Mouse (Mus musculus): ENCODE measurements at regions not wholly inside any gene's neighbourhood (a gene's known extent, or its start where the extent isn't known, plus 50 kb on each side); places are given as distances from the start of the nearest gene placed in this dataset.

GRCm38 (mm10) chr2:131766500-131766899 is 93.0 kb downstream of the Erv3 start:
- Histone ChIP-seq H3K4me2 (no peak overlapping the region), H3K4me1 (ENCODE audit: control insufficient read depth, insufficient read depth, low read length) (no peaks in the 10 kb centered on the region), H3K36me3 (ENCODE audit: control insufficient read depth, insufficient read depth, low read length) (no peaks in the 10 kb centered on the region), H3K4me3 (ENCODE audit: low read depth, low read length) (no peak overlapping the region), H3K9me3 (ENCODE audit: control insufficient read depth, low read length) (no peaks in the 10 kb centered on the region), H3K27me3 (ENCODE audit: control insufficient read depth, insufficient read depth, low read length) (no peaks in the 10 kb centered on the region), H3K27ac (ENCODE audit: low read depth, low read length) (no peak overlapping the region), H3K9ac (ENCODE audit: low read length) (no peak overlapping the region)
- WGBS: 97% methylated on average over 9 of the region's 9 CpGs
- no peak for ATAC-seq (ENCODE audit: low FRiP score)
- no peak for DNase-seq (ENCODE audit: low spot score, missing footprints)

DNA sequence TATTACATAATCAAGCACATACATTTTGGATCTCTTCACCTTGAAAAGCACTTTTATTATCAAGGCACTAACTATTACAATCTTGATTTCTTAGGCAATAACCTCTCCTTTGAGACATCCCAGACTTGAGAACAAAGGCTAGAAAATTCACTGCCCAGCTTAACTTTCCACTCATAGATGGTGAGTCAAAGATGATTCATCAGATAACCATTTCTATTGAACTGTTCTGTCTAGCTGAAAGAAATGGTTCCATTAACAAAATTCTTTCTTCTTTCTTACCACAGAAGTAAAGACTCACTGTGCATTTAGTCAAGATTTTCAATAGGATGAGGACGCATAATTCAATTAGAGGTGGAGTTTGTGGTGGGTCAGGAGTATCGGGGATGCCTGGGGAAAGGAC is 98.0 kb downstream of the Erv3 start:
- Histone ChIP-seq H3K36me3 (ENCODE audit: control insufficient read depth, insufficient read depth, low read length) (no peaks in the 10 kb centered on the region), H3K4me3 (ENCODE audit: low read depth, low read length) (no peak overlapping the region), H3K9me3 (ENCODE audit: control insufficient read depth, low read length) (no peaks in the 10 kb centered on the region), H3K9ac (ENCODE audit: low read length) (no peak overlapping the region), H3K27ac (ENCODE audit: low read depth, low read length) (no peak overlapping the region), H3K4me2 (no peak overlapping the region), H3K4me1 (ENCODE audit: control insufficient read depth, insufficient read depth, low read length) (no peaks in the 10 kb centered on the region), H3K27me3 (ENCODE audit: control insufficient read depth, insufficient read depth, low read length) (no peaks in the 10 kb centered on the region)
- no peak for DNase-seq (ENCODE audit: low spot score, missing footprints)
- ATAC-seq (ENCODE audit: low FRiP score): no peak
- 82% methylated on average over 2 of the region's 2 CpGs for WGBS

- H3K9me3 ChIP-seq (ENCODE audit: control insufficient read depth, low read length): no peaks in the 10 kb centered on the region
- no peak overlapping the region for H3K4me2 ChIP-seq
- H3K27ac ChIP-seq (ENCODE audit: low read depth, low read length): no peak overlapping the region
- H3K4me1 ChIP-seq (ENCODE audit: control insufficient read depth, insufficient read depth, low read length): no peaks in the 10 kb centered on the region
- H3K27me3 ChIP-seq (ENCODE audit: control insufficient read depth, insufficient read depth, low read length): no peaks in the 10 kb centered on the region
- no peak for DNase-seq (ENCODE audit: low spot score, missing footprints)
- 80% methylated on average over 7 of the region's 7 CpGs for WGBS
- H3K4me3 ChIP-seq (ENCODE audit: low read depth, low read length): no peak overlapping the region
- no peaks in the 10 kb centered on the region for H3K36me3 ChIP-seq (ENCODE audit: control insufficient read depth, insufficient read depth, low read length)
- no peak for ATAC-seq (ENCODE audit: low FRiP score)
- H3K9ac ChIP-seq (ENCODE audit: low read length): no peak overlapping the region
Observed at GRCm38 (mm10) chr2:131757183-131757903, 102.2 kb downstream of the Erv3 start.

DNA sequence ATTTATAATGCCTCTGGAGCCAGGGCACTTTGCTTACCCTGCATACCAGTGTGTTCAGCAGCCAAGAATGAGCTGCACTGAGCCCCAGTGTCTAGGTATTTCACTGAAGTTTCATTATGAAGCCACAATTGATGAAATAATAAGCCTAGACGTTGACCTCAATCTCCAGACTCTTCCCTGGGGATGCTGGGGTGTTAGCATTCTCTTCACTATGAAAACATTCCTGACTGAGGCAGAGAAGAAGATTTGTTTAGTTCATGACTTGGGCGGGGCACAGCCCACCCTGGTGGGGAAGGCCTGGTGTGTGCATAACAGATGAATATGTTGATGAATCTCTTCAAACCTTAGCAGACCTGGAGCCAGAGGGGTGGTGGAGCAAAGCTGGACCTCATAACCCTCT is 104.4 kb downstream of the Erv3 start:
- no peak overlapping the region for H3K4me2 ChIP-seq
- no peak overlapping the region for H3K27ac ChIP-seq (ENCODE audit: low read depth, low read length)
- WGBS: 72% methylated on average over 2 of the region's 2 CpGs
- H3K9me3 ChIP-seq (ENCODE audit: control insufficient read depth, low read length): no peaks in the 10 kb centered on the region
- no peaks in the 10 kb centered on the region for H3K4me1 ChIP-seq (ENCODE audit: control insufficient read depth, insufficient read depth, low read length)
- ATAC-seq (ENCODE audit: low FRiP score) (no peak), DNase-seq (ENCODE audit: low spot score, missing footprints) (no peak)
- H3K36me3 ChIP-seq (ENCODE audit: control insufficient read depth, insufficient read depth, low read length): no peaks in the 10 kb centered on the region
- no peaks in the 10 kb centered on the region for H3K27me3 ChIP-seq (ENCODE audit: control insufficient read depth, insufficient read depth, low read length)
- no peak overlapping the region for H3K9ac ChIP-seq (ENCODE audit: low read length)
- no peak overlapping the region for H3K4me3 ChIP-seq (ENCODE audit: low read depth, low read length)

DNA sequence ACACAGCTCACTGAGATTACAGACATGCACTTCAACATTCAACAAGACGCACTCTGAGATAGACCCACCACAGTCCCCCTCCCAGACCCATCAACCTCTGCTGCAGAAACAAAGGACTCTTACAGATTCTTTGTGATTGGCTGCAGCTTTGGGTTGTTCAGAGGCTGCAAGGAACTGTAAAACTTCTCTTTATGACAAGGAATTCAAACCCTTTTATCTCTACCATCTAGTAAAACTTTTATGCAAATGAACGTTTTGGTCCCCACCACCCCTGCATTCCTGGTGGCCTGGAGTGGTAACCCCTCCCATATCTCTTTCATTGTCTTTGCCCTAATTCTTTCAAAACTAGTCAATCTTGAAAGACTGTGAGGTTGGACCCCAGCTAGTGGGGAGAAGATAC is 106.1 kb downstream of the Erv3 start:
- Histone ChIP-seq H3K4me1 (ENCODE audit: control insufficient read depth, insufficient read depth, low read length) (no peaks in the 10 kb centered on the region), H3K4me2 (no peak overlapping the region), H3K36me3 (ENCODE audit: control insufficient read depth, insufficient read depth, low read length) (no peaks in the 10 kb centered on the region), H3K4me3 (ENCODE audit: low read depth, low read length) (no peak overlapping the region), H3K9ac (ENCODE audit: low read length) (no peak overlapping the region), H3K27me3 (ENCODE audit: control insufficient read depth, insufficient read depth, low read length) (no peaks in the 10 kb centered on the region), H3K27ac (ENCODE audit: low read depth, low read length) (no peak overlapping the region), H3K9me3 (ENCODE audit: control insufficient read depth, low read length) (no peaks in the 10 kb centered on the region)
- ATAC-seq (ENCODE audit: low FRiP score): no peak
- DNase-seq (ENCODE audit: low spot score, missing footprints): no peak
- WGBS: 79% methylated on average over 2 of the region's 2 CpGs

DNA sequence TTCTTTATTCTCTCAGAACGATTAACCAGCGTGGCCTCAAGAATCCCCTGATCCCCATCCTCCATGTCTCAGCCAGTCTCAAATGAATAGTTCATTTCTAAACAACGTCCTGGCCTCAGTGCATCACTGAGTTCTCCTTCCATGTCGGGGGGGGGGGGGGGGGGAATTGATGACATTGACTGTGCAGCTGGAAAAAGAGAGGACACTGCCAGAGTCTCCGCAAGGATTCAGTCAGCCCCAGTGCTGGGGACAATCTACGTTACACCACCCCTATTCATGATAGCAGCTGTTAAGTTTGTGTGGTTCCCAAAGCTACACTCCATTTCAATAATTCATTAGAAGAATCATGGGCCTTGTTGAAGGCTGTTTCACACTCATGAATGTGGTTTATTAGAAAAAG is 108.9 kb downstream of the Erv3 start:
- Histone ChIP-seq H3K4me2 (no peak overlapping the region), H3K9ac (ENCODE audit: low read length) (no peak overlapping the region), H3K27ac (ENCODE audit: low read depth, low read length) (no peak overlapping the region), H3K4me3 (ENCODE audit: low read depth, low read length) (no peak overlapping the region), H3K4me1 (ENCODE audit: control insufficient read depth, insufficient read depth, low read length) (no peaks in the 10 kb centered on the region), H3K27me3 (ENCODE audit: control insufficient read depth, insufficient read depth, low read length) (no peaks in the 10 kb centered on the region), H3K36me3 (ENCODE audit: control insufficient read depth, insufficient read depth, low read length) (no peaks in the 10 kb centered on the region), H3K9me3 (ENCODE audit: control insufficient read depth, low read length) (no peaks in the 10 kb centered on the region)
- WGBS: 70% methylated on average over 5 of the region's 6 CpGs
- no peak for DNase-seq (ENCODE audit: low spot score, missing footprints)
- ATAC-seq (ENCODE audit: low FRiP score): no peak

- no peak overlapping the region for H3K9ac ChIP-seq (ENCODE audit: low read length)
- no peaks in the 10 kb centered on the region for H3K4me1 ChIP-seq (ENCODE audit: control insufficient read depth, insufficient read depth, low read length)
Observed at GRCm38 (mm10) chr2:131750206-131750605, 109.3 kb downstream of the Erv3 start.

DNA sequence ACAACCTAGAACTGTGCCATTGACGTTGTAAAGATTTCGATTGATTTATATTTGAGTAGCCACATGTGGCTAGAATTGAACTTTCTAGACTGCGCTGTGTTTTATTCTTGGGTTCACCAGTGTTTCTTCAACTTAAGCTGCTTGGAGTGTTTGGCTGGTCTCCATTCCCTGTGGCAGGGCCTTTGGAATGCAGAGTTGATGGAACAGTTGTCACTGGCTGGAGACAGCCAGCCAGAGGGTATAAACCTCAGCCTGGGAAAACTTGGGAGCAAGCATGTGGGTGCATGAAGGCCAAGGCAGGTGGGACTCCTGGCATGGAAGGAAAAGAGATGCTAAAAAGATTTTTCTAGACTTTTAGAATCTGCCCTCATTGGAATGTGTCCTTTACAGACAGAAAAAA is 109.8 kb downstream of the Erv3 start:
- no peak overlapping the region for H3K4me3 ChIP-seq (ENCODE audit: low read depth, low read length)
- H3K27me3 ChIP-seq (ENCODE audit: control insufficient read depth, insufficient read depth, low read length): no peaks in the 10 kb centered on the region
- ATAC-seq (ENCODE audit: low FRiP score) (no peak), DNase-seq (ENCODE audit: low spot score, missing footprints) (no peak)
- no peaks in the 10 kb centered on the region for H3K4me1 ChIP-seq (ENCODE audit: control insufficient read depth, insufficient read depth, low read length)
- no peak overlapping the region for H3K4me2 ChIP-seq
- no peaks in the 10 kb centered on the region for H3K9me3 ChIP-seq (ENCODE audit: control insufficient read depth, low read length)
- H3K9ac ChIP-seq (ENCODE audit: low read length): no peak overlapping the region
- 84% methylated on average over 3 of the region's 3 CpGs for WGBS
- H3K27ac ChIP-seq (ENCODE audit: low read depth, low read length): no peak overlapping the region
- no peaks in the 10 kb centered on the region for H3K36me3 ChIP-seq (ENCODE audit: control insufficient read depth, insufficient read depth, low read length)

More at GRCm38 (mm10) chr2:131750206-131750605, 109.3 kb downstream of the Erv3 start:
- no peaks in the 10 kb centered on the region for H3K9me3 ChIP-seq (ENCODE audit: control insufficient read depth, low read length)
- DNase-seq (ENCODE audit: low spot score, missing footprints): no peak
- H3K4me2 ChIP-seq: no peak overlapping the region
- WGBS: 76% methylated on average over 4 of the region's 4 CpGs
- no peaks in the 10 kb centered on the region for H3K27me3 ChIP-seq (ENCODE audit: control insufficient read depth, insufficient read depth, low read length)
- ATAC-seq (ENCODE audit: low FRiP score): no peak
- no peak overlapping the region for H3K4me3 ChIP-seq (ENCODE audit: low read depth, low read length)
- no peak overlapping the region for H3K27ac ChIP-seq (ENCODE audit: low read depth, low read length)
- no peaks in the 10 kb centered on the region for H3K36me3 ChIP-seq (ENCODE audit: control insufficient read depth, insufficient read depth, low read length)

- 49% methylated on average over 10 of the region's 10 CpGs for WGBS
Observed at GRCm38 (mm10) chr2:131748791-131749190, 110.8 kb downstream of the Erv3 start.

More at GRCm38 (mm10) chr2:131748791-131749190, 110.8 kb downstream of the Erv3 start:
- Histone ChIP-seq H3K27ac (ENCODE audit: low read depth, low read length) (no peak overlapping the region), H3K4me3 (ENCODE audit: low read depth, low read length) (no peak overlapping the region), H3K4me2 (no peak overlapping the region), H3K9ac (ENCODE audit: low read length) (no peak overlapping the region), H3K9me3 (ENCODE audit: control insufficient read depth, low read length) (no peaks in the 10 kb centered on the region), H3K27me3 (ENCODE audit: control insufficient read depth, insufficient read depth, low read length) (no peaks in the 10 kb centered on the region), H3K36me3 (ENCODE audit: control insufficient read depth, insufficient read depth, low read length) (no peaks in the 10 kb centered on the region), H3K4me1 (ENCODE audit: control insufficient read depth, insufficient read depth, low read length) (no peaks in the 10 kb centered on the region)
- no peak for ATAC-seq (ENCODE audit: low FRiP score)
- no peak for DNase-seq (ENCODE audit: low spot score, missing footprints)

Measured in midbrain, embryonic 11.5 days (tissue).